ENCODE assay signal across 17 mouse cellular contexts in genomic region chr10:126458523-126458922, GRCm38 (mm10).
A peak's percentile ranks its signal among the peaks of the same experiment; 100 is the strongest.
DNase-seq lines count a peak whose midpoint lies in the region; ATAC-seq lines count a peak whose summit lies in the region.
"Had no signal": no experiment of that assay in that cellular context is flagged by ENCODE, and none has a peak within 500 bp of the region (broad histone marks: within the 10 kb centered on the region; RNA-seq: fewer than 3 reads in every experiment).

No protein-coding gene starts in this region.

- no peaks in the 10 kb centered on the region for H3K36me3 ChIP-seq in forebrain, embryonic 13.5 days (ENCODE audit: poor library complexity, severe bottlenecking)
- no peaks in the 10 kb centered on the region for H3K36me3 ChIP-seq in forebrain, embryonic 10.5 days (replicated peaks)
- H3K36me3 ChIP-seq: G1E; liver, embryonic 13.5 days; midbrain, embryonic 10.5 days; neural tube, embryonic 15.5 days had no signal

- no peak overlapping the region for H3K4me2 ChIP-seq in forebrain, embryonic 13.5 days
- H3K4me2 ChIP-seq: liver, embryonic 13.5 days; neural tube, embryonic 15.5 days had no signal

- intact Hi-C loops in heart, postnatal 25 days (cut with DNase I) = no loop called here

- 76% methylated on average over 5 of the region's 5 CpGs for WGBS in forebrain, embryonic 13.5 days
- WGBS in forebrain, embryonic 10.5 days = 88% methylated on average over 5 of the region's 5 CpGs

- ATAC-seq in forebrain, embryonic 13.5 days = peak; percentile 27; the same call in 1 of the 2 replicates
- ATAC-seq in megakaryocyte, adult 5-6 weeks (ENCODE audit: poor library complexity, severe bottlenecking) = peak; percentile 92

- H3K4me1 ChIP-seq in forebrain, embryonic 13.5 days = no peaks in the 10 kb centered on the region
- H3K4me1 ChIP-seq in forebrain, embryonic 10.5 days = no peaks in the 10 kb centered on the region
- H3K4me1 ChIP-seq: liver, embryonic 13.5 days; midbrain, embryonic 10.5 days; neural tube, embryonic 15.5 days had no signal

- H3K27me3 ChIP-seq in forebrain, embryonic 13.5 days = no peaks in the 10 kb centered on the region
- H3K27me3 ChIP-seq in forebrain, embryonic 10.5 days (ENCODE audit: poor library complexity, severe bottlenecking) = no peaks in the 10 kb centered on the region
- H3K27me3 ChIP-seq: liver, embryonic 13.5 days; neural tube, embryonic 15.5 days had no signal

- DNase-seq in forebrain, embryonic 10.5 days (ENCODE audit: extremely low spot score, low spot score) = no peak
- peak; percentile 7 to 11 for DNase-seq in layer of hippocampus, adult 18-20 months (ENCODE audit: low spot score in 2 of 2)
- no peak for DNase-seq in layer of hippocampus, postnatal 25 days (ENCODE audit: extremely low spot score in 1 of 2, low spot score in 1 of 2)
- peak; percentile 96 for DNase-seq in fat pad, adult 2 months (ENCODE audit: extremely low read depth, low read depth, low spot score)
- no peak for DNase-seq in lung, adult 18-20 months
- DNase-seq in heart, postnatal 25 days (ENCODE audit: low spot score) = no peak
- DNase-seq: adrenal gland, adult 2 months; cerebellum, adult 2 months; heart, adult 11 months; liver, embryonic 13.5 days; lung, postnatal 14 days; thymus, adult 18-20 months had no signal

- H3K27ac ChIP-seq in forebrain, embryonic 13.5 days = no peak overlapping the region
- H3K27ac ChIP-seq in forebrain, embryonic 10.5 days = no peak overlapping the region
- H3K27ac ChIP-seq: liver, embryonic 13.5 days; midbrain, embryonic 10.5 days; neural tube, embryonic 15.5 days had no signal

- H3K9ac ChIP-seq in forebrain, embryonic 13.5 days = no peak overlapping the region
- H3K9ac ChIP-seq: liver, embryonic 13.5 days; neural tube, embryonic 15.5 days had no signal

- no peak overlapping the region for H3K4me3 ChIP-seq in forebrain, embryonic 13.5 days
- no peak overlapping the region for H3K4me3 ChIP-seq in forebrain, embryonic 10.5 days
- H3K4me3 ChIP-seq: liver, embryonic 13.5 days; midbrain, embryonic 10.5 days; neural tube, embryonic 15.5 days had no signal

- no peaks in the 10 kb centered on the region for H3K9me3 ChIP-seq in forebrain, embryonic 13.5 days (replicated peaks)
- H3K9me3 ChIP-seq in forebrain, embryonic 10.5 days = 0 out of 2 replicates have a peak, but pooled peaks cover 4% of the 10 kb centered on the region
- H3K9me3 ChIP-seq: neural tube, embryonic 15.5 days had no signal

Comparison
In these comparisons a context has a peak if more than half of its experiments do, and no peak if none do; other contexts are left out.
1. DNase-seq: peak in layer of hippocampus, adult 18-20 months (2 of 2) and fat pad, adult 2 months (single experiment); none in forebrain, embryonic 10.5 days (single experiment), layer of hippocampus, postnatal 25 days (0 of 2), lung, adult 18-20 months (0 of 2) and heart, postnatal 25 days (single experiment).